10 mouse cellular contexts compared by ENCODE assay signal in the genomic region with DNA sequence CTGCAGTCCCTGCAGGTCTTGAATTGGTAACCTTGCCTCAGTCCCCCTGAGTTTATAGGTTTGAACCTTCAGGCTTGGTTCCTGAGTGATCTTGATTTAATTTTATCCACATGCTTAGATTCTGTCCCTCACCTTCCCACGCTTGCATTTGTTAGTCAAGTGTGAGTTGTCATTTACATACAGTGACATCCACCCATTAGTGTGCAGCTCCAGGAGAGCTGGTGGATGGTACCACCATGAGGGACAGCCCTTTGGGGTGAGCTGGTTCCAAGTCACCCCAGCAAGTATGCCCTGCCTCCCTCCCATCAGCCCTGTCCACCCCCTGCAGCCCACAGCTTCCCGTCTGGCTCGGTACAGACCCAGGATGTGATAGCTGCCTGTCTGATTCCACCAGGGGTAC.
"Had no signal": no experiment of that assay in that cellular context is flagged by ENCODE, and none has a peak within 500 bp of the region (broad histone marks: within the 10 kb centered on the region; RNA-seq: fewer than 3 reads in every experiment).

No protein-coding gene starts in this region.

- H3K27me3 ChIP-seq: limb, embryonic 13.5 days; stomach, embryonic 15.5 days had no signal

- H3K4me2 ChIP-seq: limb, embryonic 13.5 days; midbrain, embryonic 11.5 days; stomach, embryonic 15.5 days had no signal

- H3K36me3 ChIP-seq: stomach, embryonic 15.5 days had no signal

- H3K9ac ChIP-seq: limb, embryonic 13.5 days; liver, embryonic 14.5 days; stomach, embryonic 15.5 days had no signal

- H3K4me3 ChIP-seq: limb, embryonic 13.5 days; stomach, embryonic 15.5 days had no signal

- H3K9me3 ChIP-seq: limb, embryonic 13.5 days; stomach, embryonic 15.5 days had no signal

- DNase-seq: kidney, adult 11 months; kidney, adult 9 months; kidney, postnatal 36 days; left cerebral cortex, postnatal 4 days; lung, adult 18-20 months; thymus, postnatal 36 days had no signal

- H3K27ac ChIP-seq: limb, embryonic 13.5 days; liver, embryonic 14.5 days had no signal
